Mouse (Mus musculus): Measurements from ENCODE around the gene Snrpf. TPM values are rescaled to one million over a fixed set of nuclear protein-coding genes. Genes with fewer than 3 reads are reported as not detected.

Snrpf gene
- polyA plus RNA-seq, 1 experiment from 2014 or later = 41.3 TPM

DNA sequence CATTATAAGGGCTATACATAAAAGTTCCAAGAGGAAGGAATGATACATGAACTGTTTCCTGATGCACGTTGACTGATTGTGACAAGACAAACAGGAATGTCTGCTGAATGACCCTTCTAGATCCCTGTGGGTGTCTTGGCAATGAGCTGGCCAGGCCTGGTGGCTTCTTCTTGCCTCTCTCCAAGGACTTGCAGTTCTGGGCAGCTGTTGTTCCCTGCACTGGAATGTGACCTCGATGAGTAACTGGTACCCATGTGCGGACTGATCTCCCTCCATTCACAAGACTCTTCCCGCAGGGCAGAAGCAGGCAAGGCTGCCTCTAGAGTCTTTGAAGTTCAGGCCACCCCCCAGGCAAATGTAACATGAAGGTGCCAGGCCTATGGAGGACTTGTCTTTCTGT, 6.3 kb upstream of the Snrpf start:
- Histone ChIP-seq H3K27ac (ENCODE audit: low read length) (no peak overlapping the region), H3K9ac (ENCODE audit: low read depth, low read length) (no peak overlapping the region), H3K4me1 (ENCODE audit: control insufficient read depth, low read depth, low read length) (peaks cover 6% of the 10 kb centered on the region; the same call in 1 of the 2 replicates), H3K36me3 (ENCODE audit: control insufficient read depth, insufficient read depth) (no peaks in the 10 kb centered on the region), H3K4me2 (ENCODE audit: low read depth, low read length) (no peak overlapping the region), H3K9me3 (replicated peaks; ENCODE audit: control insufficient read depth, low read length) (no peaks in the 10 kb centered on the region), H3K27me3 (ENCODE audit: control insufficient read depth, insufficient read depth, low read depth, low read length) (no peaks in the 10 kb centered on the region), H3K4me3 (ENCODE audit: low read depth, low read length) (no peak overlapping the region)
- 38% methylated on average over 4 of the region's 4 CpGs for WGBS (ENCODE audit: insufficient replicate concordance)
- no peak for ATAC-seq (ENCODE audit: low read depth)

DNA sequence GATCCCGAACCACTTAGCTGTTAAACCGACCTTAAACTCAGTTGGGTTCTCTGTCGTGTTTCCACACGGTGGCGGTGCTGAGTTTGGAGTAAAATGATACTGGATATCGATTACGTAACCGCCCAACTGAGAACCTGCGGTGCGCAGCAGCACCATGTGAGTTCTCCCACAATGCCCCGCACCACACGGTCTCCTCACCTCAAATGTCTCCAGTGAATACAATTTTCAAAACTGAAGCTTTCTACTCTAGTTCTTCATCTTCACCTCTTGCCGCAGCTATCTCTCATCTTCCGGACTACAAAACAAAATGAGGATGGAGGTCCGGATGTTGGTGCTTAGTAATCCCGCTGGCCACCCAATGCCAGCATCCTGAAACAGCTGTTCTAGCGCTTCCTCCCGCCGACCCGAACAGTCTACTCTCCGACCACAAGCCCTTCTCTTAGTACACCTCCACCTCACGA, 4.5 kb upstream of the Snrpf start:
- Histone ChIP-seq H3K27me3 (ENCODE audit: control insufficient read depth, insufficient read depth, low read depth, low read length) (no peaks in the 10 kb centered on the region), H3K36me3 (ENCODE audit: control insufficient read depth, insufficient read depth) (no peaks in the 10 kb centered on the region), H3K9me3 (replicated peaks; ENCODE audit: control insufficient read depth, low read length) (no peaks in the 10 kb centered on the region), H3K4me2 (ENCODE audit: low read depth, low read length) (peak overlapping the region; percentile 81), H3K9ac (ENCODE audit: low read depth, low read length) (peak overlapping the region; percentile 51), H3K4me1 (ENCODE audit: control insufficient read depth, low read depth, low read length) (peaks cover 10% of the 10 kb centered on the region), H3K27ac (ENCODE audit: low read length) (no peak overlapping the region), H3K4me3 (ENCODE audit: low read depth, low read length) (peak overlapping the region; percentile 56)
- ATAC-seq (ENCODE audit: low read depth) = peak; percentile 35; the same call in 1 of the 2 replicates
- WGBS (ENCODE audit: insufficient replicate concordance) = 2% methylated on average over 22 of the region's 22 CpGs

GRCm38 (mm10) chr10:93592456-93592855, 3.0 kb upstream of the Snrpf start:
- 52% methylated on average over 12 of the region's 12 CpGs for WGBS (ENCODE audit: insufficient replicate concordance)
- Histone ChIP-seq H3K4me1 (ENCODE audit: control insufficient read depth, low read depth, low read length) (peaks cover 22% of the 10 kb centered on the region), H3K36me3 (ENCODE audit: control insufficient read depth, insufficient read depth) (no peaks in the 10 kb centered on the region), H3K4me3 (ENCODE audit: low read depth, low read length) (no peak overlapping the region), H3K27me3 (ENCODE audit: control insufficient read depth, insufficient read depth, low read depth, low read length) (no peaks in the 10 kb centered on the region), H3K9me3 (replicated peaks; ENCODE audit: control insufficient read depth, low read length) (no peaks in the 10 kb centered on the region), H3K27ac (ENCODE audit: low read length) (no peak overlapping the region), H3K9ac (ENCODE audit: low read depth, low read length) (no peak overlapping the region), H3K4me2 (ENCODE audit: low read depth, low read length) (no peak overlapping the region)
- no peak for ATAC-seq (ENCODE audit: low read depth)

DNA sequence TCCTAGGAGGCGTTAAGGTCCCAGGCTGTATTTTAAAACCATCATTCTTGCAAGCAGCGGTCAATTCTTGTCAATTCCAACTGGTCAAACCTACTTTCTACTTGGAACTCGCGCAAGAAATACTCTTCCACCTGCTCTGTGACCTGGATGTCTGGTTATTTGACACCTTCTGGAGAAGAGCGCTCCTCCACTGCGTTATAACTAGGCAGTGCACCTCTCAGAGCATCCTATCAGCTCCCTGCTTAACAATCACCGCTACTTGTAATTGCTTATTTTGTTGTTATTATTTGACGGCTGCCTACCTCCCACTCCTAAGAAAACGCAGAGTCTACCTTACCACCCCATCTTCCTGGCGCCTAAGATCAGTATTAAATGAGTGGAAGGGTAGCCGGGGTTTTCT, 710 bp downstream of the Snrpf start:
- Histone ChIP-seq H3K4me3 (ENCODE audit: low read depth, low read length) (peak overlapping the region; percentile 87), H3K36me3 (ENCODE audit: control insufficient read depth, insufficient read depth) (peaks cover 6% of the 10 kb centered on the region), H3K9me3 (replicated peaks; ENCODE audit: control insufficient read depth, low read length) (no peaks in the 10 kb centered on the region), H3K27me3 (ENCODE audit: control insufficient read depth, insufficient read depth, low read depth, low read length) (no peaks in the 10 kb centered on the region), H3K4me2 (ENCODE audit: low read depth, low read length) (peak overlapping the region; percentile 93), H3K4me1 (ENCODE audit: control insufficient read depth, low read depth, low read length) (peaks cover 16% of the 10 kb centered on the region), H3K9ac (ENCODE audit: low read depth, low read length) (peak overlapping the region; percentile 79), H3K27ac (ENCODE audit: low read length) (peak overlapping the region; percentile 47; the same call in 1 of the 2 replicates)
- 1% methylated on average over 11 of the region's 11 CpGs for WGBS (ENCODE audit: insufficient replicate concordance)
- ATAC-seq (ENCODE audit: low read depth) = no peak

DNA sequence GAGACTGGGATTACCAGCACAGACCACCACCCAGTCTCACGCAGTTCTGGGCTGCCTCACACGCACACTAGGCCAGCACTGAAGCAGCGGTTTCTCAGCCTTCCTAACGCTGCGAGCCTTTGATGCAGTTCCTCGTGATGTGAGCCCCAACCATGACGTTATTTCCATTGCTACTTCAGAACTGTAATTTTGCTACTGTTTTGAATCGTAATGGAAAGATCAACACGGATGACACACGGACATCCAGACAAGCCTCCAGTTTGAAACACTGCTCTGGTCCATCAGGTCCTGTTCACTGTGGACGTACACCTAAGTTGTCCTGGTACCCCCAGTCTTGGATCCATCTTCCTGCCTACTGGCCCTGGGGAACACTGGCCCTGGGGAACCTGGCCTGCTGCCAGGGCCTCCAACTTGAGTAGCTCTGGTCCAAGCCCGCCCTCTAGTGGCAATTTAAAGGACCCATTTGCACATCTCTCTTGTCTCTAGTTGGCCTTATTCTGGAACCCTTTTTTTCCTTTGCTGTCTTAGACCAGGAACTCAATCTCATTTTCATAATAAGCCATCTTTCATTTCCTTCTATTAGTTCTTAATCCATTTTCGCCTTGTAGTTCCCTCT, 12.1 kb downstream of the Snrpf start:
- Histone ChIP-seq H3K4me3 (ENCODE audit: low read depth, low read length) (no peak overlapping the region), H3K4me2 (ENCODE audit: low read depth, low read length) (no peak overlapping the region), H3K4me1 (ENCODE audit: control insufficient read depth, low read depth, low read length) (no peaks in the 10 kb centered on the region), H3K27me3 (ENCODE audit: control insufficient read depth, insufficient read depth, low read depth, low read length) (no peaks in the 10 kb centered on the region), H3K9ac (ENCODE audit: low read depth, low read length) (no peak overlapping the region), H3K36me3 (ENCODE audit: control insufficient read depth, insufficient read depth) (no peaks in the 10 kb centered on the region), H3K9me3 (replicated peaks; ENCODE audit: control insufficient read depth, low read length) (no peaks in the 10 kb centered on the region), H3K27ac (ENCODE audit: low read length) (no peak overlapping the region)
- WGBS (ENCODE audit: insufficient replicate concordance) = 58% methylated on average over 13 of the region's 13 CpGs
- ATAC-seq (ENCODE audit: low read depth) = peak; percentile 19; the same call in 1 of the 2 replicates

DNA sequence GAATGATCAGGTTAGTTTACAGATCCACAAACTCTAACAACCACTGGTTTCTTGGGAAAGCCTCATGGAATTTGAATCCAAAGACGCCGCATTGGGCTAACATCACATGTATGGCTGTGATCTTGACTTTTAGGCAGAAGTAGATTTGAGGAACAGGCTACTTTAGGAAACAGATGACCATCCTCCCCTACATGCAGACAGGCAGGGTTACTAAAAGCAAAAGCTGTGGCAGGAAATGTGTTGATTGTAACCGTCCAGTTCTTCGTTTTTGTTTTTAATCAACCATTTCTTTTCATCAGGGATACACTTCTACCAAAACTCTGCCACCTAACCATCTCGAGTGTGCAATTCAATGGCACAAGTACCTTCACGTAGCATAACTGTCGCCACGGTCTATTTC, 13.5 kb downstream of the Snrpf start:
- Histone ChIP-seq H3K4me2 (ENCODE audit: low read depth, low read length) (no peak overlapping the region), H3K9me3 (replicated peaks; ENCODE audit: control insufficient read depth, low read length) (no peaks in the 10 kb centered on the region), H3K27me3 (ENCODE audit: control insufficient read depth, insufficient read depth, low read depth, low read length) (no peaks in the 10 kb centered on the region), H3K36me3 (ENCODE audit: control insufficient read depth, insufficient read depth) (no peaks in the 10 kb centered on the region), H3K4me3 (ENCODE audit: low read depth, low read length) (no peak overlapping the region), H3K4me1 (ENCODE audit: control insufficient read depth, low read depth, low read length) (no peaks in the 10 kb centered on the region), H3K27ac (ENCODE audit: low read length) (no peak overlapping the region), H3K9ac (ENCODE audit: low read depth, low read length) (no peak overlapping the region)
- 50% methylated on average over 8 of the region's 8 CpGs for WGBS (ENCODE audit: insufficient replicate concordance)
- ATAC-seq (ENCODE audit: low read depth) = no peak

DNA sequence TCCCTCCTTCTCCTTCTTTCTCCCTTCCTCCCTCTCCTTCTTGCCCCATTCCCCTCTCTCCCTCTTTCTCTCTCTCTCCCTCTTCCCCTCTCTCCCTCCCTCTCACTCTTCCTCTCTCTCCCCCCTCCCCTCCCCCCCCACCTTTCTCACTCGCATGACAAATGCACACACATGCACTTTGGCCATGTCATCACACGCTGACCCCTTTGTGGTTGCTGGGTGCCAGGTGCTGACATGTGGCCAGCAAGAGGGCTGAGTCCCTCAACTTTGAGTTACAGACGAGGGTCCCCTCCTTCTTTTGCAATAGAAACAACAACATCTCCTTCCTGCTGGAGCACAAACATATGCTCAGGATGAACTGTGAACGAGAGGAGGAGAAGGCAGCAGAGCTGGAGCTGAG, 14.5 kb downstream of the Snrpf start:
- no peaks in the 10 kb centered on the region for H3K36me3 ChIP-seq (ENCODE audit: control insufficient read depth, insufficient read depth)
- 41% methylated on average over 4 of the region's 4 CpGs for WGBS (ENCODE audit: insufficient replicate concordance)
- H3K4me1 ChIP-seq (ENCODE audit: control insufficient read depth, low read depth, low read length) = no peaks in the 10 kb centered on the region
- H3K27me3 ChIP-seq (ENCODE audit: control insufficient read depth, insufficient read depth, low read depth, low read length) = no peaks in the 10 kb centered on the region
- no peak for ATAC-seq (ENCODE audit: low read depth)
- no peaks in the 10 kb centered on the region for H3K9me3 ChIP-seq (replicated peaks; ENCODE audit: control insufficient read depth, low read length)
- no peak overlapping the region for H3K27ac ChIP-seq (ENCODE audit: low read length)
- no peak overlapping the region for H3K4me3 ChIP-seq (ENCODE audit: low read depth, low read length)
- H3K4me2 ChIP-seq (ENCODE audit: low read depth, low read length) = no peak overlapping the region
- no peak overlapping the region for H3K9ac ChIP-seq (ENCODE audit: low read depth, low read length)

DNA sequence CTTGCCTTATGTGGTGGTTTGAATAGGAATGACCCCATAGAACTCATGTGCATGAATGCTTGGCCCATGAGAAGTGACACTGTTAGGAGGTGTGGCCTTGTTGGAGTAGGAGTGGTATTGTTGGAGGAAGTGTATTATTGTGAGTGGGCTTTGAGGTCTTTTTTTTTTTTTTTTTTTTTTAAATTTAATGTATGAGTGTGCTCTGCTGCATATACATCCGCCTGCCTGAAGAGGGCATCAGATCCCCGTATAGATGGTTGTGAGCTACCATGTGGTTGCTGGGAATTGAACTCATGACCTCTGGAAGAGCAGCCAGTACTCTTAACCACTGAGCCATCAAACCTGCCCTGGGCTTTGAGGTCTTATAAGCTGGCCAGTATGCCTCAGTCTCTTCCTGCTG, 17.3 kb downstream of the Snrpf start:
- Histone ChIP-seq H3K9ac (ENCODE audit: low read depth, low read length) (no peak overlapping the region), H3K9me3 (replicated peaks; ENCODE audit: control insufficient read depth, low read length) (no peaks in the 10 kb centered on the region), H3K4me3 (ENCODE audit: low read depth, low read length) (no peak overlapping the region), H3K27ac (ENCODE audit: low read length) (no peak overlapping the region), H3K36me3 (ENCODE audit: control insufficient read depth, insufficient read depth) (no peaks in the 10 kb centered on the region), H3K4me1 (ENCODE audit: control insufficient read depth, low read depth, low read length) (no peaks in the 10 kb centered on the region), H3K27me3 (ENCODE audit: control insufficient read depth, insufficient read depth, low read depth, low read length) (no peaks in the 10 kb centered on the region), H3K4me2 (ENCODE audit: low read depth, low read length) (no peak overlapping the region)
- WGBS (ENCODE audit: insufficient replicate concordance) = 45% methylated on average over 2 of the region's 2 CpGs
- no peak for ATAC-seq (ENCODE audit: low read depth)

DNA sequence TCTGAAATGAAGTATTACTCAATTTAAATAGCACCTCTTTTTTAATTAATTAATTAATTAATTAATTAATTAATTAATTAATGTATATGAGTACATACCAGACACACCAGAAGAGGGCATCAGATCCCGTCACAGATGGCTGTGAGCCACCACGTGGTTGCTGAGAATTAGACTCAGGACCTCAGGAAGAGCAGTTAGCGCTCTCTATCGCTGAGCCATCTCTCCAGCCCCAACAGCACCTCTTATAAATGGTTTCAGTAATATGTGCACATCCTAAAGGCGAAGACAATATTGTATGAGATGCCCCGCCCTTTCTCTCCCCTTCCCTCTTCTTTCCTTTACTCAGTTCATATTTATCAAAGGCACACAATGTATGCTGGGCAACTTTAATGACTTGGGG, 20.8 kb downstream of the Snrpf start:
- no peaks in the 10 kb centered on the region for H3K27me3 ChIP-seq (ENCODE audit: control insufficient read depth, insufficient read depth, low read depth, low read length)
- WGBS (ENCODE audit: insufficient replicate concordance) = 63% methylated on average over 6 of the region's 6 CpGs
- no peaks in the 10 kb centered on the region for H3K36me3 ChIP-seq (ENCODE audit: control insufficient read depth, insufficient read depth)
- no peaks in the 10 kb centered on the region for H3K9me3 ChIP-seq (replicated peaks; ENCODE audit: control insufficient read depth, low read length)
- H3K4me1 ChIP-seq (ENCODE audit: control insufficient read depth, low read depth, low read length) = no peaks in the 10 kb centered on the region
- H3K4me3 ChIP-seq (ENCODE audit: low read depth, low read length) = no peak overlapping the region
- ATAC-seq (ENCODE audit: low read depth) = no peak
- no peak overlapping the region for H3K9ac ChIP-seq (ENCODE audit: low read depth, low read length)
- no peak overlapping the region for H3K27ac ChIP-seq (ENCODE audit: low read length)
- H3K4me2 ChIP-seq (ENCODE audit: low read depth, low read length) = no peak overlapping the region

Data from liver, embryonic 16.5 days (tissue).